Mouse (Mus musculus) myocyte (in vitro differentiated cells): Measurements from ENCODE around the gene Mthfd1. TPM values are rescaled to one million over a fixed set of nuclear protein-coding genes. Genes with fewer than 3 reads are reported as not detected.

Experiments
- H3K27me3 ChIP-seq: one replicate; pipeline ENCODE4 v1.6.1; 2011; ENCODE audit not compliant: control insufficient read depth, insufficient read depth, insufficient read length
- H3K36me3 ChIP-seq: one replicate; pipeline ENCODE4 v1.6.1; 2011; ENCODE audit not compliant: control insufficient read depth, insufficient read depth
- H3K4me2 ChIP-seq: one replicate; pipeline ENCODE4 v1.6.1; 2011; ENCODE audit warnings: low read depth, control low read depth
- H3K4me3 ChIP-seq: one replicate; pipeline ENCODE4 v1.5.1; 2011; ENCODE audit warnings: mild to moderate bottlenecking, control low read depth, moderate library complexity
- H3K79me2 ChIP-seq: one replicate; pipeline ENCODE4 v1.6.1; 2011; ENCODE audit not compliant: control insufficient read depth, insufficient read depth
- H3ac ChIP-seq: one replicate; pipeline ENCODE4 v1.6.1; 2011; ENCODE audit not compliant: control insufficient read depth, insufficient read length
- CEBPB ChIP-seq: IDR thresholded peaks from 2 replicates; pipeline ENCODE4 v1.6.1; 2011; ENCODE audit warnings: mild to moderate bottlenecking, moderate library complexity; ENCODE audit not compliant: poor library complexity, insufficient read depth, severe bottlenecking
- E2F4 ChIP-seq: IDR thresholded peaks from one replicate; pipeline ENCODE4 v1.6.1; 2011; ENCODE audit warnings: mild to moderate bottlenecking, control low read depth, moderate library complexity; ENCODE audit not compliant: insufficient read depth
- MAX ChIP-seq: IDR thresholded peaks from one replicate; pipeline ENCODE4 v1.6.1; 2011; ENCODE audit warnings: low read depth, mild to moderate bottlenecking, control low read depth
- MYOD1 ChIP-seq, 3 experiments: IDR thresholded peaks; one replicate each; pipeline ENCODE4 v1.6.1; 2011; ENCODE audit warnings: control low read depth in 2 of 3, low read depth in 2 of 3, mild to moderate bottlenecking in 2 of 3, moderate library complexity in 1 of 3; ENCODE audit not compliant: insufficient read length in 2 of 3, control insufficient read depth in 1 of 3
- MYOG ChIP-seq, 3 experiments: IDR thresholded peaks; one replicate each; pipeline ENCODE4 v1.6.1; 2011; ENCODE audit warnings: control low read depth in 2 of 3, low read depth in 2 of 3, mild to moderate bottlenecking in 2 of 3; ENCODE audit not compliant: insufficient read length in 2 of 3, control insufficient read depth in 1 of 3, insufficient read depth in 1 of 3
- POLR2A ChIP-seq: IDR thresholded peaks from one replicate; pipeline ENCODE4 v1.6.1; 2011; ENCODE audit warnings: low read depth, mild to moderate bottlenecking, control low read depth, moderate library complexity; ENCODE audit not compliant: insufficient read length
- POLR2AphosphoS2 ChIP-seq: IDR thresholded peaks from one replicate; pipeline ENCODE4 v1.6.1; 2011; ENCODE audit warnings: low read depth, control low read depth; ENCODE audit not compliant: insufficient read length
- REST ChIP-seq: IDR thresholded peaks from one replicate; pipeline ENCODE4 v1.6.1; 2011; ENCODE audit warnings: mild to moderate bottlenecking, control low read depth, moderate library complexity; ENCODE audit not compliant: insufficient read depth, insufficient read length
- SRF ChIP-seq: IDR thresholded peaks from one replicate; pipeline ENCODE4 v1.6.1; 2011; ENCODE audit warnings: low read depth; ENCODE audit not compliant: control insufficient read depth, insufficient read length
- TCF12 ChIP-seq: IDR thresholded peaks from one replicate; pipeline ENCODE4 v1.6.1; 2011; ENCODE audit warnings: mild to moderate bottlenecking, control low read depth; ENCODE audit not compliant: poor library complexity, insufficient read depth, severe bottlenecking
- TCF3 ChIP-seq: IDR thresholded peaks from one replicate; pipeline ENCODE4 v1.6.1; 2011; ENCODE audit warnings: low read depth, control low read depth; ENCODE audit not compliant: insufficient read length
- USF1 ChIP-seq: IDR thresholded peaks from one replicate; pipeline ENCODE4 v1.6.1; 2011; ENCODE audit warnings: low read depth, mild to moderate bottlenecking, control low read depth, moderate library complexity
- polyA plus RNA-seq: library from polyadenylated mRNA; unstranded; fragments of >200 nt; fragmentation: generic; extraction: Trizol; gene quantifications from one replicate; pipeline ENCODE4 v1.2.1, GENCODE M21; 2012; ENCODE audit warnings: missing spikeins

The Mthfd1 gene
- polyA plus RNA-seq, 1 experiment: 31.8 TPM

DNA sequence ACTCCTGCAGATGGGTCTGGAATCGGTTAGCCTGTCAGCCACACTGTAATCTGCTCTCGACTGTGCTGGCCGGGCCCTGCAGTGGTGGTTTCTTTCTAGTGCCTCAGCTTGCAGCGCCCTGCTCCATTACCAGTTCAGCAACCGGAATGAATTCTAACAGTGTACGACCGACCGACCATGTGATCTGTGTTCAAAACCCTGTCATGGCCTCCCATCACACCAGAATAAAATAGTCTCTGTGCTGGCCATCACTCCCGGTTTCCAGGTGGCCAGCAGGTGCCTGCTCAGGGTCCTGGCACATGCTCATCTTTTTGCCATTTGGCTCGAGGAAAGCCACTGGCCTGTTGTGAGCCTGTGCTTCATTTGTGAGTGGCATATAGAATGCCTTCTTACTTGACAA lies 13.6 kb downstream of the Mthfd1 start:
- peaks cover 4% of the 10 kb centered on the region for H3K79me2 ChIP-seq
- no peaks in the 10 kb centered on the region for H3K36me3 ChIP-seq
- H3K4me3 ChIP-seq: no peak overlapping the region
- no peaks in the 10 kb centered on the region for H3K27me3 ChIP-seq
- TF ChIP-seq REST (no peak), CEBPB (no peak), POLR2AphosphoS2 (no peak), MYOD1 (IDR thresholded peaks at IDR 0.05; ENCODE audit: control insufficient read depth in 1 of 3, insufficient read length in 2 of 3, low read depth in 2 of 3) (no peak), POLR2A (no peak), MYOG (IDR thresholded peaks at IDR 0.05; ENCODE audit: control insufficient read depth in 1 of 3, insufficient read depth in 1 of 3, insufficient read length in 2 of 3, low read depth in 2 of 3) (no peak), TCF12 (no peak), USF1 (no peak), SRF (no peak), MAX (no peak), TCF3 (no peak), E2F4 (no peak)
- no peak overlapping the region for H3ac ChIP-seq
- no peak overlapping the region for H3K4me2 ChIP-seq

GRCm38 (mm10) chr12:76269196-76269595 lies 14.1 kb downstream of the Mthfd1 start:
- Histone ChIP-seq H3K4me2 (no peak overlapping the region), H3ac (no peak overlapping the region), H3K4me3 (no peak overlapping the region), H3K27me3 (no peaks in the 10 kb centered on the region), H3K36me3 (peaks cover 3% of the 10 kb centered on the region), H3K79me2 (peaks cover 4% of the 10 kb centered on the region)
- no peak for TF ChIP-seq USF1
- TF ChIP-seq TCF12: no peak
- no peak for TF ChIP-seq MAX
- no peak for TF ChIP-seq MYOG (IDR thresholded peaks at IDR 0.05; ENCODE audit: control insufficient read depth in 1 of 3, insufficient read depth in 1 of 3, insufficient read length in 2 of 3, low read depth in 2 of 3)
- no peak for TF ChIP-seq REST
- no peak for TF ChIP-seq SRF
- TF ChIP-seq POLR2A: no peak
- TF ChIP-seq MYOD1 (IDR thresholded peaks at IDR 0.05; ENCODE audit: control insufficient read depth in 1 of 3, insufficient read length in 2 of 3, low read depth in 2 of 3): no peak

- H3K4me3 ChIP-seq: no peak overlapping the region
- H3K4me2 ChIP-seq: no peak overlapping the region
- no peak overlapping the region for H3ac ChIP-seq
- H3K36me3 ChIP-seq: peaks cover 7% of the 10 kb centered on the region
- H3K79me2 ChIP-seq: no peaks in the 10 kb centered on the region
- TF ChIP-seq POLR2A: no peak
- TF ChIP-seq E2F4: no peak
- TF ChIP-seq REST: no peak
- TF ChIP-seq CEBPB: no peak
- no peak for TF ChIP-seq MAX
- TF ChIP-seq USF1: no peak
- TF ChIP-seq SRF: no peak
- no peak for TF ChIP-seq TCF3
- no peak for TF ChIP-seq MYOG (IDR thresholded peaks at IDR 0.05; ENCODE audit: control insufficient read depth in 1 of 3, insufficient read depth in 1 of 3, insufficient read length in 2 of 3, low read depth in 2 of 3)
- TF ChIP-seq POLR2AphosphoS2: no peak
- TF ChIP-seq MYOD1 (IDR thresholded peaks at IDR 0.05; ENCODE audit: control insufficient read depth in 1 of 3, insufficient read length in 2 of 3, low read depth in 2 of 3): no peak
- TF ChIP-seq TCF12: no peak
- H3K27me3 ChIP-seq: no peaks in the 10 kb centered on the region
Observed at GRCm38 (mm10) chr12:76271516-76271915, 16.4 kb downstream of the Mthfd1 start.

GRCm38 (mm10) chr12:76272610-76273524 lies 17.8 kb downstream of the Mthfd1 start:
- Histone ChIP-seq H3K79me2 (no peaks in the 10 kb centered on the region), H3ac (no peak overlapping the region), H3K4me2 (no peak overlapping the region), H3K36me3 (peaks cover 15% of the 10 kb centered on the region), H3K27me3 (no peaks in the 10 kb centered on the region), H3K4me3 (no peak overlapping the region)
- TF ChIP-seq SRF (no peak), CEBPB (no peak), REST (no peak), MAX (no peak), USF1 (no peak), E2F4 (no peak)
